Mouse (Mus musculus): ENCODE data around the gene Lmbr1. TPM values are rescaled to one million over a fixed set of nuclear protein-coding genes. Genes with fewer than 3 reads are reported as not detected.

Lmbr1 gene
- polyA plus RNA-seq, 1 experiment from 2014 or later = 14.6 TPM

DNA sequence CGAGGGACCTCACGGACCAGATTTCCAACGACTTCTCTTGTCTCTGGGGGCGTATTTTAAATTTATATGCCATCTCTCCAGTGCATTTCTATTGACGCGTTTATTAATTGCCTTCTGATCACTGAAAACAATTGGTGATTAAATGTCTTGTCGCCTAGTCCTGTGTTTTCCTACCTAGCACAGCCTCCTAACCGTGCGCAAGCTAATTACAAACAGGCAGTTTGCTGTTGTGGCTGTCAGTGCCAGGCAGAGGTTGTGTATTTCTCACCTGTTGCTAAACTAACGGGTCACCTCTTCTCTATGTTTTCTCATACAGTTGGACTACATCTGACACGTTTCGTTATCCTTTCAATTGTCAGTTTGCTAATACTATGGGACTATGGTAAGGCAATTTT, 181.9 kb downstream of the Lmbr1 start:
- Histone ChIP-seq H3K4me2 (replicated peaks; ENCODE audit: low read depth, low read length) (peak overlapping the region; percentile 73), H3K4me3 (ENCODE audit: low read length) (peak overlapping the region; percentile 60), H3K27me3 (ENCODE audit: control insufficient read depth, insufficient read depth, low read length) (no peaks in the 10 kb centered on the region), H3K9ac (ENCODE audit: low read depth, low read length) (peak overlapping the region; percentile 66), H3K9me3 (ENCODE audit: control insufficient read depth, low read length) (no peaks in the 10 kb centered on the region), H3K36me3 (ENCODE audit: control insufficient read depth, insufficient read depth, low read length) (no peaks in the 10 kb centered on the region), H3K27ac (ENCODE audit: low read depth, low read length) (no peak overlapping the region), H3K4me1 (ENCODE audit: control insufficient read depth, insufficient read depth, low read length) (peaks cover 3% of the 10 kb centered on the region; the same call in 1 of the 2 replicates)
- 10% methylated on average over 12 of the region's 12 CpGs for WGBS
- peak; percentile 16 for ATAC-seq (ENCODE audit: low FRiP score, low TSS enrichment)

DNA sequence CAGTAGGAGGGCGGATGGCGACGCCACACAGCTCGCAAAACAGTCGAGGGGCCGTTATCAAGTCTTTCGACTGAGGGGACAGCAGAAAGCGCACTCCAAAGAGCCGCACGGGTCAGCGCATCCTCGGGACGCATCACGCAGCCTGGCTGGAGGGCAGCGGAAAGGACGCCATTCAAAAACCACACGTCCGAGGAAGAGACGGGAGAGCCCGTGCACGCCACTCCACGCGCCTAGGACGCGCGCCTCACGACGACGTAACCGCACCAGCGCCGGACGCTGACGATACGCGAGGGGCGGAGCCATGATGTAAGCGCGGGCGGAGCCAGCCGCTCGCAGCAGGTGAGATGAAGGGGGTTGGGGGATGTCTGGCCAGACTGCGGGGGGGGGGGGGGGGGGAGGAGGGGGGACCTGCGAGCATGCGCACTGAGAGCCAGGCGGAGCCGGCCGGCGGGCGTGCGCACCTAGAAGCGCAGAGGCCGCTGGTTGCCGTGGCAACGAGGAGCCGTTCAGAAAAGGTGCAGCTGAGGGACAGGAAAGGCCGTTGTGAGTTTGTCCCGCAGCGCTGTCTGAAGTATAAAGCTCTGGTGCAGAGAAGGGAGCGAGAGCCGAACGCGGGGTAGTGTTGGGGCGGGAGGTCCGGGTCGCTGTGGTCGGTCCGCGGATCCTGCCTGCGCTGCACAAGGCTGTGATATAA, 182.5 kb downstream of the Lmbr1 start, which contains the start of gene Rnf32:
TSS of gene Rnf32 (plus strand) at position 423 of the 694 bp plus-strand sequence.
- no peaks in the 10 kb centered on the region for H3K9me3 ChIP-seq (ENCODE audit: control insufficient read depth, low read length)
- H3K27me3 ChIP-seq (ENCODE audit: control insufficient read depth, insufficient read depth, low read length) = no peaks in the 10 kb centered on the region
- peak within 1 kb of the TSS; percentile 73 for H3K4me2 ChIP-seq (replicated peaks; ENCODE audit: low read depth, low read length)
- no peaks in the 10 kb centered on the region for H3K36me3 ChIP-seq (ENCODE audit: control insufficient read depth, insufficient read depth, low read length)
- H3K4me3 ChIP-seq (ENCODE audit: low read length) = peak within 1 kb of the TSS; percentile 60
- H3K9ac ChIP-seq (ENCODE audit: low read depth, low read length) = peak within 1 kb of the TSS; percentile 66
- under 1% methylated on average over 66 of the region's 70 CpGs for WGBS
- peak; percentile 99 for ATAC-seq (ENCODE audit: low FRiP score, low TSS enrichment)
- H3K27ac ChIP-seq (ENCODE audit: low read depth, low read length) = no peak within 1 kb of the TSS
- H3K4me1 ChIP-seq (ENCODE audit: control insufficient read depth, insufficient read depth, low read length) = peaks cover 3% of the 10 kb centered on the region; the same call in 1 of the 2 replicates

DNA sequence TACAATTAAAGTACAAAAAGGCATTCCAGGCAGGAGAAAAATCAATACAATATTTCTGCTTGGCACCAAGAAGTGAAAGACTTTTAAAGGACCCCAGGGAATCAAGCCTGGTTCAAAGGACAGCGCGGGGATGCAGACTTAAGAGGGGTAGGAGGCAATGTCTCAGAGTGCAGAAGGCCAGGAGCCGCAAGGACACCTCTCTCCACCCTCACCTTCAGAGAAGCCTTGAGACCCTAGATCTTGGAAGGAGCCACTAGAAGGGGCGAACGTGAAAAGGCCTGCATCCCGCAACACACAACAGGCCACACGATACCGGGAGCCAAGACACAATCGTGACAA, 183.0 kb downstream of the Lmbr1 start:
- Histone ChIP-seq H3K4me2 (replicated peaks; ENCODE audit: low read depth, low read length) (peak overlapping the region; percentile 73), H3K9me3 (ENCODE audit: control insufficient read depth, low read length) (no peaks in the 10 kb centered on the region), H3K4me3 (ENCODE audit: low read length) (peak overlapping the region; percentile 60), H3K9ac (ENCODE audit: low read depth, low read length) (peak overlapping the region; percentile 66), H3K27me3 (ENCODE audit: control insufficient read depth, insufficient read depth, low read length) (no peaks in the 10 kb centered on the region), H3K4me1 (ENCODE audit: control insufficient read depth, insufficient read depth, low read length) (peaks cover 3% of the 10 kb centered on the region; the same call in 1 of the 2 replicates), H3K27ac (ENCODE audit: low read depth, low read length) (no peak overlapping the region), H3K36me3 (ENCODE audit: control insufficient read depth, insufficient read depth, low read length) (no peaks in the 10 kb centered on the region)
- ATAC-seq (ENCODE audit: low FRiP score, low TSS enrichment) = no peak
- WGBS = 3% methylated on average over 9 of the region's 9 CpGs

DNA sequence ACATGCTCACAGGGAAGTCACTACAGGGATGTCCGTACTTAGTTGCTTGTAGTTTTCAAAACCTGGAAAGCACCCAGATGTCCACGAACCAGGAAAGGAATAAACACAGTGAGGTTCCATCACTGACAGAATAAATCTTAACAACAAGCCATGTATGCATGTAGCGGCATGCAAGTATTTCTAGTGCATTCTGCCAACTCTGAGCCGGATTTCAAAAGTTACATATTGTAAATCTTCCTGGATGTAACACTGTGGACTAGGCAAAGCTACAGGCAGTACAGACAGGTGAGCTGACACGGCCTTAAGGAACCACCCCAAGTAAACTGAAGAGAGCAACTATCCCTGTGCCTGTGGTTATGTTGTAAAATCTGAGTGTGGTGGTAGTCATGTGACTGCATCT, 191.4 kb downstream of the Lmbr1 start:
- Histone ChIP-seq H3K36me3 (ENCODE audit: control insufficient read depth, insufficient read depth, low read length) (no peaks in the 10 kb centered on the region), H3K27me3 (ENCODE audit: control insufficient read depth, insufficient read depth, low read length) (no peaks in the 10 kb centered on the region), H3K9ac (ENCODE audit: low read depth, low read length) (no peak overlapping the region), H3K9me3 (ENCODE audit: control insufficient read depth, low read length) (no peaks in the 10 kb centered on the region), H3K4me2 (replicated peaks; ENCODE audit: low read depth, low read length) (no peak overlapping the region), H3K4me1 (ENCODE audit: control insufficient read depth, insufficient read depth, low read length) (no peaks in the 10 kb centered on the region), H3K4me3 (ENCODE audit: low read length) (no peak overlapping the region), H3K27ac (ENCODE audit: low read depth, low read length) (no peak overlapping the region)
- ATAC-seq (ENCODE audit: low FRiP score, low TSS enrichment) = no peak
- 75% methylated on average over 5 of the region's 5 CpGs for WGBS

Small RNA genes within 50 kb of the gene (microRNA-seq; reads per million reads assigned to microRNA genes)
- not detected for gene Gm23801

Other genes with a start within 250 kb of the Lmbr1 start
- 3.0 and 3.5 TPM in 2 replicates for gene Rnf32, start 182.4 kb downstream of the Lmbr1 start, polyA plus RNA-seq (2014; fragmentation: Nextera tagmentation; extraction: Ambion mirVana)
- gene Nom1, start 56.3 kb upstream of the Lmbr1 start, polyA plus RNA-seq (2014; fragmentation: Nextera tagmentation; extraction: Ambion mirVana) = 17.5 and 20.7 TPM in 2 replicates
- gene Mnx1, start 100.1 kb upstream of the Lmbr1 start, polyA plus RNA-seq (2014; fragmentation: Nextera tagmentation; extraction: Ambion mirVana) = not detected in 2 replicates
- 26.0 and 42.2 TPM in 2 replicates for gene Ube3c, start 190.9 kb upstream of the Lmbr1 start, polyA plus RNA-seq (2014; fragmentation: Nextera tagmentation; extraction: Ambion mirVana)